Mouse (Mus musculus) kidney, adult 8-10 months (tissue): ENCODE results near the gene Il22ra1.
A peak's percentile ranks its signal among the peaks of the same experiment; 100 is the strongest.

Source experiments
- DNase-seq, 2 experiments: peaks; one replicate each; pipeline ENCODE4 v3.0.0; 2022

Il22ra1 gene

DNA sequence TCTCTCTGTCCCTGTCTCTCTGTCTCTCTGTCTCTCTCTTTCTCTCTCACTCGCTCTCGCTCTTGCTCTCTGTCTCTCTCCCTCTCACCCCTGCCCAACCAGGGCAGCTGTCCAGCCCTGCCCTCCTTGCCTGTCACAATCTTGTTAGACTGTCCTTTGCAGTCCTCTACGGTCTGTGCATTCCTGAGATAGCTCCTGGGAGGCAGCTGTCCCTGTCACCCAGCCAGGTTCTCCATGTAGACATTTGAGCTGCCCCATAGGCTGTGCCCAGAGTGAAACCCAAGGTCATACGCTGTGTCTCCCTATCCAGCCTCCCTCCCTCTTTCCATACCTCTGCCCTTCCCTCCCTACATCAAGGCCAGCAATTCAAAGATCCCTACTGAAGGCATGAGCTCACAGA lies 44.7 kb downstream of the Il22ra1 start:
- DNase-seq: no peak

- DNase-seq: no peak
Observed at GRCm38 (mm10) chr4:135774496-135774895, 46.5 kb downstream of the Il22ra1 start.

DNA sequence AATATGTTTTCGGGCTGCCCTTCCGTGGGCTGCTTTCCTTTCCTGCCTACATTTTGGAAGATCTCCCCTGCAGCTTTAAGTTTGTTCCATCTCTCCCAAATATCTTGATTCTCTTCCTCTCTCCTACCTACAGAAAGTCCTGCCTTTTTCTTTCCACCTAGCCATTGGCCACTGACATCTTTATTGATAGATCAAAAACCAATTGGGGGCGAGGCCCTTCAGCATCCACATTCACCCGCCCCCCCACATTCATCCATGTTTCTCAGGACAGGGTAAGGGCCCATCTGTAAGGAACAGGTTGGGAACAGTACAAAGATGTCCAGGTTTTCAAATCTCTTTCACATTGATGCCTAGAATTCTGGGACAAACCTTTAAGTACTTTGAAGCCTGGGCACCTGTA lies 48.9 kb downstream of the Il22ra1 start:
- no peak for DNase-seq

GRCm38 (mm10) chr4:135779661-135780060 lies 51.7 kb downstream of the Il22ra1 start:
- no peak for DNase-seq

- peak in 1 of 2 experiments; percentile 34 for DNase-seq
Observed at GRCm38 (mm10) chr4:135780255-135780654, 52.3 kb downstream of the Il22ra1 start.

DNA sequence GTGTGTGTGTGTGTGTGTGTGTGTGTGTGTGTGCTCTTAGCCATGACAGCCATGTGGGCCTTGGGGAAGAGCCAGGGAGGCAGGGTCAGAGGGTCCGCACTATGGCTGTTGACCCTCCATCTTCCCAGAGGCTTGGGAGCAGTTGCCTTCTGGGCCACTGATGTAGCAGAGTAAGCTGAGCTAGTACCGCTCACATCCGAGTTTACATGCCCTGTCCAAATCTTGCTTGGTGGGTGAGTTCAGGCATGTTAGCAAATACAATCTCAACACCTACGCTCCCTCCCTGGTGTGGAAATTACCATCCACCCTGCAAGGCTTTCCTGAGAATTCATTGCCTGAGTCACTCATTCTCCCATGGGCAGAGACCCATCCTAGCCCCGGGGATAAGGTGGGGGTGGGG lies 53.3 kb downstream of the Il22ra1 start:
- DNase-seq: no peak

- peak in 1 of 2 experiments; percentile 28 for DNase-seq
Observed at GRCm38 (mm10) chr4:135786581-135786980, 58.6 kb downstream of the Il22ra1 start.

DNA sequence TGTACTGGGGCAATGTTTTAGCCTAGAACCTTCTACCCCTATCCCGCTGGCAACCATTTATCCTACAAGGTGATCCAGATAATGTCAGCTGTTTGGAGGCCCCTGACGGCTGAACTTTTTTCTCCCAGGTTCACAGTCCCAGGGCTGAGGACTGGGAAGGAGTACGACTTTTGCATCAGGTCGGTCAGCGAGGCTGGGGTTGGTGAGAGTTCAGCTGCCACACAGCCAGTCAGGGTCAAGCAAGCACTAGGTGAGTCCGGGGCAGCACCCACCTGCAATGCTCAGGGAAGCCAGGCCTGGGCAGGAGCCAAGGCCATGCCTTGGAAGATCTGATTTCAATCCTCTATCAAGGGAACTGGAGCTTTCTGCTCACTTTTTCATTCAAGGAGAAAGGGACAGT lies 59.3 kb downstream of the Il22ra1 start:
- DNase-seq: peak; percentile 39 to 44

DNA sequence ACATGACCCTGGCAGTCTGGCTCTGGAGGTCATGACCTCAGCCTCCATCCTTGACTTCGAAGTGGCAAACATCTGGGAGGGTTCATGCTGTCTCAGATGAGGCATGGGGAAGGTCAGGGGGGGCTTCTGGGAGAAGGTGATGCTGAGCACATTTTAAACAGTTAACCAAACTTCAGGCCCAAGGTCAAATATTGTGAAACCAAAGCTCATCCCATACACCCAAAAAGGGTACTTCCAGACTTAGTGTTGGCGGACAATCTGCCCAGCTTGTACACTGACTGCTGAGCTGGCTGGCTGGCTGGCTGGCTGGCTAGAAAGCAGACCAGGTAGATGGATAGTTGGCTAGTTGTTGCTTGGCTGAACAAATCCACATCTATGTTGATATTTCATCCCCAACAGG lies 61.2 kb downstream of the Il22ra1 start:
- no peak for DNase-seq

DNA sequence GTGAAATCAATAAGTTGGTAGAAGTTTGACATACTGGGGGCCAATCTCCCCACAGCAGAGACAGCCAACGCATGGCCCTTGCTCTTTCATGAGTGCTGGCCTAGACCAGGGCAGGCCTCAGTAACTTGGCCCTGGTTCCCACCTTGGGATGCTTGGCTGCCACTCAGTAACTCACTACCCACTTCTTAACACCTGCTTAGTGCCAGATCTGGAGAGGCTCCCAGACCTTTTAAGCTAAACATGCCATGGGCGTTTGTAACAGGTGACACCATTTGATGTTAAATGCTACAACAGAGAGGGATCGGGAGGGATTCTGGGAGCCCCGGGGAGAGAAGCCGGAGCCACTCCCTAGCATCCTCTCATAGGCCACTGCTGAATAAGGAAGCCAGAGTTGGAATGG lies 64.8 kb downstream of the Il22ra1 start:
- DNase-seq: no peak

DNA sequence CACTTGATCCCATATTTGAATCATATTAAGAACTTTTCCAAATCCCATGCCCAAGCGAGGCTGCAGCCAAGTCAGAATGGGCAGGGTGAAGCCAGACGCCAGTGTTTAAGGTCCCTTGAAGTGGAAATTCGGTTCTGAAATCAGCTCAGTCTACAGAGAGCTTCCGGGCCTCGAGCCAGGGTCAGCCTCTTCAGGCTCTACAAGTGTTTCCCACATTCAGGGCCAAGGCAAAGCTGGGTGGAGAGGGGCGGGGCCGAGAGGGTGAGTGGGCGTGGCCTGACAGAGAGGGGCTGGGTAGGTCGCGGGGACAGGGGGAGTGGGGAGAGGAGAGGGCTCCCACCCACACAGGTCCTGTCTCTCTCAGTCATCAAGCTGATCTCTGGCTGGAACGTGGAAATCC lies 70.0 kb downstream of the Il22ra1 start:
- DNase-seq: no peak

GRCm38 (mm10) chr4:135801543-135801942 lies 73.6 kb downstream of the Il22ra1 start:
- DNase-seq: peak; percentile 95 to 97
